Mouse (Mus musculus) R1 (cell line): Measurements from ENCODE around the gene Nfe2l1.
"Not testable (repeated sequence)": the region's sequence is repeated elsewhere in the genome, so short reads cannot be mapped to it uniquely, and the experiment has no call there.

Source experiments
- DNase-seq: peaks from one replicate; pipeline ENCODE4 v3.0.0-alpha.2; 2018; ENCODE audit warnings: low read depth, low spot score

Gene Nfe2l1

GRCm38 (mm10) chr11:96829813-96830538, at the start of gene Nfe2l1:
Nfe2l1 (minus strand) TSS chr11:96829968.
- peak; percentile 100 for DNase-seq

- no peak for DNase-seq
Observed at GRCm38 (mm10) chr11:96879359-96879758, 49.6 kb upstream of the Nfe2l1 start.

- no peak for DNase-seq
Observed at GRCm38 (mm10) chr11:96878715-96879114, 48.9 kb upstream of the Nfe2l1 start.

- no peak for DNase-seq
Observed at GRCm38 (mm10) chr11:96877071-96877470, 47.3 kb upstream of the Nfe2l1 start.

- no peak for DNase-seq
Observed at GRCm38 (mm10) chr11:96876300-96877040, 46.7 kb upstream of the Nfe2l1 start.

- DNase-seq, result peak; percentile 76
Observed at GRCm38 (mm10) chr11:96875745-96876144, 46.0 kb upstream of the Nfe2l1 start.

GRCm38 (mm10) chr11:96875270-96875669, 45.5 kb upstream of the Nfe2l1 start:
- no peak for DNase-seq

GRCm38 (mm10) chr11:96873601-96874140, 43.9 kb upstream of the Nfe2l1 start:
- no peak for DNase-seq

GRCm38 (mm10) chr11:96872441-96873379, 42.9 kb upstream of the Nfe2l1 start:
- DNase-seq, result peak; percentile 34

- DNase-seq, result peak; percentile 83
Observed at GRCm38 (mm10) chr11:96867149-96867548, 37.4 kb upstream of the Nfe2l1 start.

- peak; percentile 82 for DNase-seq
Observed at GRCm38 (mm10) chr11:96863206-96863995, 33.6 kb upstream of the Nfe2l1 start.

GRCm38 (mm10) chr11:96862534-96862933, 32.8 kb upstream of the Nfe2l1 start:
- DNase-seq, result no peak

GRCm38 (mm10) chr11:96861878-96862289, 32.1 kb upstream of the Nfe2l1 start:
- DNase-seq, result peak; percentile 97

GRCm38 (mm10) chr11:96861446-96861845, 31.7 kb upstream of the Nfe2l1 start:
- DNase-seq, result peak; percentile 32

- peak; percentile 83 for DNase-seq
Observed at GRCm38 (mm10) chr11:96860564-96860963, 30.8 kb upstream of the Nfe2l1 start.

- no peak for DNase-seq
Observed at GRCm38 (mm10) chr11:96859635-96860034, 29.9 kb upstream of the Nfe2l1 start.

- no peak for DNase-seq
Observed at GRCm38 (mm10) chr11:96857446-96857845, 27.7 kb upstream of the Nfe2l1 start.

GRCm38 (mm10) chr11:96849681-96850467, 20.1 kb upstream of the Nfe2l1 start, which contains the start of gene Copz2:
Copz2 (plus strand) TSS chr11:96849870.
- DNase-seq, result peak; percentile 26

GRCm38 (mm10) chr11:96849145-96849544, 19.4 kb upstream of the Nfe2l1 start:
- not testable (repeated sequence) for DNase-seq

- no peak for DNase-seq
Observed at GRCm38 (mm10) chr11:96848694-96849093, 18.9 kb upstream of the Nfe2l1 start.
